Mouse (Mus musculus) stomach, postnatal 0 days (tissue): ENCODE measurements around the gene Gm12166.

Source experiments
- CTCF ChIP-seq: IDR thresholded peaks from 2 replicates; pipeline ENCODE4 v1.5.1; 2016; ENCODE audit warnings: antibody characterized with exemption, low read depth, mild to moderate bottlenecking, moderate library complexity
- EP300 ChIP-seq: optimal IDR thresholded peaks from 2 replicates; pipeline ENCODE3; 2016; ENCODE audit warnings: antibody characterized with exemption

GRCm38 (mm10) chr11:46039335-46039734, 12.8 kb downstream of the Gm12166 start:
- no peak for TF ChIP-seq CTCF
- no peak for TF ChIP-seq EP300
